Mouse (Mus musculus) liver, adult 2 months (tissue): ENCODE data around the gene 2310079G19Rik.

ENCODE experiments used
- CTCF ChIP-seq: fragments of 200-500 bp; IDR thresholded peaks from 2 replicates; pipeline ENCODE4 v1.5.1; 2011; ENCODE audit warnings: low read depth, low read length, control low read depth
- POLR2A ChIP-seq: fragments of 200-500 bp; IDR thresholded peaks from 2 replicates; pipeline ENCODE4 v1.6.1; 2011; ENCODE audit warnings: low read length, control low read depth; ENCODE audit not compliant: insufficient read depth; ENCODE audit errors: extremely low read depth

GRCm38 (mm10) chr16:88583338-88583737 is 44.1 kb downstream of the 2310079G19Rik start:
- TF ChIP-seq POLR2A (no peak), CTCF (no peak)
